Mouse (Mus musculus) cortical plate, adult 2 months (tissue): ENCODE data around the gene Hoxa1. TPM values are rescaled to one million over a fixed set of nuclear protein-coding genes. Genes with fewer than 3 reads are reported as not detected.

Experiments
- H3K27ac ChIP-seq: fragments of 200-500 bp; 2 replicates; pipeline ENCODE4 v1.5.1; 2012; ENCODE audit warnings: low read length, control low read depth, inconsistent platforms; ENCODE audit not compliant: insufficient read depth
- H3K4me1 ChIP-seq: fragments of 200-500 bp; 2 replicates; pipeline ENCODE4 v1.6.1; 2011; ENCODE audit warnings: low read length; ENCODE audit not compliant: control insufficient read depth, insufficient read depth
- H3K4me3 ChIP-seq: fragments of 200-500 bp; 2 replicates; pipeline ENCODE4 v1.5.1; 2011; ENCODE audit warnings: mild to moderate bottlenecking, low read length, control low read depth; ENCODE audit not compliant: insufficient read depth
- CTCF ChIP-seq: fragments of 200-500 bp; IDR thresholded peaks from 2 replicates; pipeline ENCODE4 v1.5.1; 2011; ENCODE audit warnings: mild to moderate bottlenecking, control low read depth, low read length; ENCODE audit not compliant: insufficient read depth; ENCODE audit errors: extremely low read depth
- POLR2A ChIP-seq: fragments of 200-500 bp; IDR thresholded peaks from 2 replicates; pipeline ENCODE4 v1.6.1; 2011; ENCODE audit warnings: mild to moderate bottlenecking, low read length, control low read depth; ENCODE audit not compliant: insufficient read depth; ENCODE audit errors: extremely low read depth
- polyA plus RNA-seq: library from polyadenylated mRNA; depleted of rRNA; stranded (reverse); fragments of >200 nt; gene quantifications from 2 replicates; pipeline ENCODE4 v1.2.3, GENCODE M21; 2012

The Hoxa1 gene
- polyA plus RNA-seq, 1 experiment: not detected

GRCm38 (mm10) chr6:52164626-52165440 is 6.7 kb upstream of the Hoxa1 start, which contains the start of gene Hoxa2:
Gene Hoxa2 (minus strand): TSS chr6:52164831.
- TF ChIP-seq CTCF (no peak), POLR2A (no peak)
- Histone ChIP-seq H3K27ac (no peak within 1 kb of the TSS), H3K4me3 (no peak within 1 kb of the TSS), H3K4me1 (no peaks in the 10 kb centered on the region)

GRCm38 (mm10) chr6:52164051-52164625 is 6.0 kb upstream of the Hoxa1 start:
- no peak overlapping the region for H3K4me3 ChIP-seq
- H3K27ac ChIP-seq: no peak overlapping the region
- no peaks in the 10 kb centered on the region for H3K4me1 ChIP-seq
- TF ChIP-seq CTCF: no peak
- no peak for TF ChIP-seq POLR2A

- no peak for TF ChIP-seq POLR2A
- no peak for TF ChIP-seq CTCF
- Histone ChIP-seq H3K4me1 (no peaks in the 10 kb centered on the region), H3K27ac (no peak overlapping the region), H3K4me3 (no peak overlapping the region)
Measured at GRCm38 (mm10) chr6:52163366-52164031, 5.4 kb upstream of the Hoxa1 start.

GRCm38 (mm10) chr6:52162611-52163365 is 4.7 kb upstream of the Hoxa1 start:
- no peak for TF ChIP-seq CTCF
- Histone ChIP-seq H3K4me3 (no peak overlapping the region), H3K27ac (no peak overlapping the region), H3K4me1 (no peaks in the 10 kb centered on the region)

GRCm38 (mm10) chr6:52162093-52162380 is 3.9 kb upstream of the Hoxa1 start:
- Histone ChIP-seq H3K4me1 (no peaks in the 10 kb centered on the region), H3K27ac (no peak overlapping the region), H3K4me3 (no peak overlapping the region)
- TF ChIP-seq POLR2A (no peak), CTCF (no peak)

DNA sequence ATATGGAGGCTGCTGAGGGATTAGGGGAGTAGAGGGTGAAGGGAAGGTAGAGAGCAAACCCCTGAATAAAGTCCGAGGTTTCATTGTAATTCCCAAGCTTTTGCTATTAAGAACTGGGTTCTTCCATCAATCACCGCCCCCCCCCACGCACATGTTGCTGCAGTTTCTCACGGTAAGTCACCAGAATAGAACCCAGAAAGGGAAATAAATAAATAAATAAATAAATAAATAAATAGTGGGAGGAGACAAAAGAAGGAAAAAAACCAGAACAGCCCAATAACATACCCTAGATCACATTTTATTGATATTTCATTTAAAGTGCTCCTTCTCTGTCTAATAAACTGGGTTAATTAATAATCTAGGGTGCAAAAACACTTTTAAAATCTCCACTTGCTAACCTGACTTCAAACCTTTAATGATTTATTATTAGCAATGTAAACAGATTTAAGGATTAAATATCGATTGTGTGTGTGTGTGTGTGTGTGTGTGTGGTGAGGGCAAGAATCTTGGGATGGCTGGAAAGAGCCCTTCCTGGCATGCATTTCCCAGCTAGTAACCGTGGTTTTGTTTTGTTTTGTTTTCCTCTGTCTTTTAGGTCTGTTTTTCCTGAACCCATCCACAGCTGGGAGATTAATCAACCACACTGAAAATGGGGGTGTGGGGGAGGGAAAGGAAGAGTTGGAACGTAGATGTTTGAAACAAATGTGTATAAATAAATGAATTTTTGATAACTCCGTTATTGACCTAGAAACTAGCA is 3.4 kb upstream of the Hoxa1 start:
- H3K27ac ChIP-seq: no peak overlapping the region
- H3K4me1 ChIP-seq: no peaks in the 10 kb centered on the region
- TF ChIP-seq POLR2A (no peak), CTCF (no peak)
- no peak overlapping the region for H3K4me3 ChIP-seq

DNA sequence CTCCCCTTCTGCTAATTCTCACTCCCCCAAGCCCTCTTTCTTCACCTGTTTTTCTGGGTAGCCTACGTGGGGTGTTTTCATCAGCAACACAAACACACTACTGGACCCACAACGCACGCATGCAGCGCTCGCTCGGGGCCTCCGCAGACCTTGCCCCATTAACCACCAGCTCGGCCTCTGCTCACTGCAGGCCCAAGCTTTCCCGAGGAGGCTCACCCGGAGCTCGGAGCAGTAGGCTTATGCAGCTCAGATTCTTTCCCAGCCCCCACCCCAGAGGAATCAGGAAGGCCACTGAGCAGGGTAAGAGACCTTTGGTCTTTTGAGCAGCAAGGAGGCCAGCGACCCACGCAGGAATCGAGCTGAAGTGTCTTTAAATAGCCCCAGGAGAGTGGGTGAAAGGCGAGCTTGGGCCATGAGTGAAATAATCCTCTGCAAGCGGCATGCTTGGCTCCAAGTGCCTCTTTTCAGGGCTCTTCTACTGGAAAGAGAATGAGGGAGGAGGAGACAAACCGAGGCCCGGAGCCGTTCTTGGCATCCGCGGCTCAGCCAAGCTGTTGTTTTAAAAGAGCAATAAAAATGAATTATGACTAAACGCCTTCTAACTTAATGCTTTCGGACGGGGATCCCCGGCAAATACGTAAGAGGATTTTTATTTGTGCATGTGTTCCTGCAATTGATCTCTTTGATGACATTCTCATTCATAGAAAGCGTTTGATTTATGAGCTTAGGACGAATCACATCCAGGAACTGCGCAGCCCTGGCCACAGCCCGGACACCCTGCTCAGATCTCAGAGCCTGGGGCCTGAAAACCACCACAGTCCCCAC is 2.6 kb upstream of the Hoxa1 start:
- Histone ChIP-seq H3K4me3 (no peak overlapping the region), H3K4me1 (no peaks in the 10 kb centered on the region), H3K27ac (no peak overlapping the region)
- TF ChIP-seq CTCF: no peak

DNA sequence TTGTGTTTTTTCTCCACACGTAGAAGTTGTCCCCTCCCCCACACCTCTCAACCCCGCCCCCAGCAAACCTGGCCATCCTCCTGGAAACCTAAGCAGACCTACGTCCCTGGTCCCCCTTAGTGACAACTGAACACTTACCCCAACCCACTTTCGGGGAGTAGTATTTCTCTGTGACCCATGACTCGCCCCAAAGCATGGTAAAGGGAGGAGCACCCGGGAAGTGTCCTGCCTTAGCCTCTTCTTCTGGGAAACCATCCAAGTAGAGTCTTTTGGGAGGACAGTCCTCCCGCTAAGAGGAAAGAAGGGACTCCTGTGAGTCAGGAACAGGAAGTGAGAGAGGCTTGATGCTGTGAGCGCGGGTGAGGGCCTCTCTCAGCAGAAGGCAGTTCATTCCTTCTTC is 1.9 kb upstream of the Hoxa1 start:
- no peaks in the 10 kb centered on the region for H3K4me1 ChIP-seq
- no peak overlapping the region for H3K27ac ChIP-seq
- H3K4me3 ChIP-seq: no peak overlapping the region
- TF ChIP-seq CTCF (no peak), POLR2A (no peak)
